Mouse (Mus musculus): ENCODE results near the gene Gapvd1.
A peak's percentile ranks its signal among the peaks of the same experiment; 100 is the strongest.

The Gapvd1 gene

GRCm38 (mm10) chr2:34642351-34642750 lies 112.7 kb downstream of the Gapvd1 start:
- no peak for DNase-seq (ENCODE audit: extremely low spot score, low read depth, low spot score)

DNA sequence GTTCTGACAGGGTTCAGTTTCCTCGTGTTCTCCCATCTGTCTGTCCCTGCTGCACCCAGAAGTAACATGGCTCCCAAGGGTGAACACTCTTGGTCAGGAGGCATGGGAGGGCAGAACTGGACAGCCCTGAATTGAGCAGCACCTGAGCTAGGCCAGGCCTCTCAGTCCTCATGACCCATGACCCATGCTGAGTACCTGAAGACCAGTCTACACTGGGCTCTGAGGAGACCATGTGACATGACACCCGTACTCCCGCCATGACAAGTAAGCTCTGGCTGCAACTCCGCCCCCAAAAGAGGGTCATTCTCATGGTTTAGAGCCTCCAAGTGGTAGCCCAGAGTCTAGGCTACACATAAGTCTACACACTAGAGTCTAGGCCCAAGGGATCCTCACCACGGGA lies 115.3 kb downstream of the Gapvd1 start:
- DNase-seq (ENCODE audit: extremely low spot score, low read depth, low spot score), result no peak

DNA sequence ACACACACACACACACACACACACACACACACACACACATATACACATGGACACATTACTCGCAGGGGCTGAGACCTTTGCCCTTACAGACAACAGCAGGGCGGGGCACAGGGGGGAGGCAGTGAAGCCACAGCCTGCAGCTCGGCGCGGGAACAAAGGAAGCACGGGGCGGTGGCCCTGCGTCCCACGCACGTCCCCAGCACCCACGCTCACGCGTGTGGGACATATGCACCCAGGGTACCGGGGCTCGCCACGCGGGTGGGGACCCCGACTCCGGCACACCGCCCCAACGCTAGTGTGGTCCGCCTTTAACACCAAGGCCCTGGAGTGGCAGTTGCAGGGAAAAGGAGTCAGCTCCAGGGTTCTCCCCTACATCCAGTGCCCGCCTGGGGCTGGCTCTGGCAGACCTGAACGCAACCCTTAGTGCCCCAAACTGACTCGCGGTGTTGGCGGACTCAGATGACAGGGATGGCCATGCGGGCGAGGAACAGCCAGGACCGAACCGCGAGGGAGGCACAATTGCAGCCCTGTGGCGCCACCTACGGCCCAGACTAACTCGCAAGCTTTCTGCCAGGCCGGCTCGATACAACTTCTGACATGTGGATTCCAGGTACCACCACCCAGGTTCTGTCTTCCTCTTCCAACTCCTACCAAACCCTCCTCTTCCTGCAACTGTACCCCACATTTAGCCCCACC lies 115.9 kb downstream of the Gapvd1 start:
- DNase-seq (ENCODE audit: extremely low spot score, low read depth, low spot score), result peak; percentile 30

- DNase-seq (ENCODE audit: extremely low spot score, low read depth, low spot score), result no peak
Observed at GRCm38 (mm10) chr2:34635249-34636165, 119.5 kb downstream of the Gapvd1 start.

DNA sequence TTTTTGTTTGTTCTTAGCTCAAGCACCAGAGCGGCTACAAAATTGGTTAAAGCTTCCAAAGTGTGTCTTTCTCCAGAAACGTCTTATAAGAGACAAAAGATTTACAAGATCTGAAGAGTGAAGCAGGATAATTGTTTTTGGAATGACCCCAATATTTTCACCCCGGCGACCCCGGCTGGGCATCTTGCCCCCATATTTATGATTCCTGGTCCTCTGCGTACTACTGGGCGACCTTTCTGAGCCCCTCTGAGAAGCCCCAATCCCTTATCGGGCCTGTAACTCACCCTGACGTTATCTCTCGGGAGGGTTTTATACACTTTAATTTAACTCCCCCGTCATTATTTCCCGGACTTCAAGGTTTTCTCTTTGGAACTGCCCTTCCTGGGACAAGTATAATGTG lies 123.0 kb downstream of the Gapvd1 start:
- DNase-seq (ENCODE audit: extremely low spot score, low read depth, low spot score), result no peak

GRCm38 (mm10) chr2:34630445-34630844 lies 124.6 kb downstream of the Gapvd1 start:
- no peak for DNase-seq (ENCODE audit: extremely low spot score, low read depth, low spot score)

DNA sequence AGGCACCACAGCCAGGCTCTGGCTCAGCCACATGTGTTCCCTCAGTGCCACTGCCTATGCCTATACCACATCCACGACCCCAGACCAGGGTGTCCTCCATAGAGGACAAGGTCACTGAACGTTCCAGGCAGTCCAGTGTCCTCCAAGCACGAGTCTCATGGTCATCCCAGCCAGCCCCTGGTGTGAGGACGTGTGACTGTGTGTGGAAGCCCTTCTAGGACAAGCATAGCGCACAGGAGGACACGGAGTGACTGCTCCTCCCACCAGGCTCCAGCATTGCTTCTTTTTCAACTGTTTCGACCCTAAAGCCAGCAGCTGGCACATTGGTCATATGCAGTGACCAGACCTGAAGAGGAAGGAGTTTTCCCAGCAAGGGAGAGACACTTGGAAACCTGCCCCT lies 125.3 kb downstream of the Gapvd1 start:
- DNase-seq (ENCODE audit: extremely low spot score, low read depth, low spot score), result no peak

- DNase-seq (ENCODE audit: extremely low spot score, low read depth, low spot score), result no peak
Observed at GRCm38 (mm10) chr2:34628903-34629540, 126.0 kb downstream of the Gapvd1 start.

GRCm38 (mm10) chr2:34627328-34628226 lies 127.5 kb downstream of the Gapvd1 start:
- no peak for DNase-seq (ENCODE audit: extremely low spot score, low read depth, low spot score)

Data from hindlimb bud, embryonic 11.5 days (tissue).